Mouse (Mus musculus) ovary, adult 2 months (tissue): Measurements from ENCODE around the gene Tktl1. TPM values are rescaled to one million over a fixed set of nuclear protein-coding genes. Genes with fewer than 3 reads are reported as not detected.

Experiments used
- polyA plus RNA-seq: library from polyadenylated mRNA; depleted of rRNA; stranded (reverse); fragments of >200 nt; gene quantifications from 2 replicates; pipeline ENCODE4 v1.2.3, GENCODE M21; 2012; rRNA removed

Gene Tktl1
- not detected in 2 replicates for polyA plus RNA-seq

DNA sequence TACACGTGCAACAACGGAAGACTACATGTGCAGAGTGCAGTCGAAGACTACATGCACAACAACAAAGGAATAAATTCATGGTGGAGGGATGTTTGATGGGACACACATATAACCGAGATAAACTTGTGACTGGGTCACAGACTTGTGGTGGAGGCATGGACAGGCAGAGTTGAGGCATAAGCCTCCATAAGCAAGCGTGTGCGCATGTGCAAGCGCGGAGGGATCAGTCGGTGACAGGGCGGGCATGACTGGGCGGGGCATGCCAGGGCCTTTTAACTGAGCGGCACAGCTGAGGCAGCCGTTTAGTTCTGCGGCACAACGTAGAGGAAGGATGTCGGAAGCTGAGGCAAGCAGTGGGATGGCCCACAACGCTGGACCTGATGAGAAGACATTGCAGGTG lies at the start of gene Tktl1:
Gene Tktl1, plus strand, starts transcription at position 301 of the 400 bp plus-strand sequence.

DNA sequence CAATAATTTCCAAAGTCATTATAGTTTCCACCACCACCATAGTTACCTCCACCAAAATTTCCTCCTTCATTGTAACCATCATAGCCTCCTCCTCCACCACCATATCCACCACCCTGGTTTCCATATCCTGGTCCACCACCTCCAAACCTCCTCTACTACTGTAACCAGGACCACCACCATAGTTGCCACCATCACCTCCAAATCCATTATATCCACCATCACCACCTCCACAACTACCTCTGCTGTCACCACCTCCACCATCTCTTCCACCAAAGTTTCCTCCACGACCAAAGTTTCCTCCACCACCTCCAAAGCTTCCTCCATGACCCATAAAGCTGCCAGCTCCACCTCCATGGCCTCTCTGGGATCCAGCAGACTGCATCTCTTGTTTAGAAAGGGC lies 41.8 kb upstream of the Tktl1 start, which contains the start of gene Mecp2:
Gene Mecp2, minus strand, starts transcription at position 101 of the 400 bp plus-strand sequence.

DNA sequence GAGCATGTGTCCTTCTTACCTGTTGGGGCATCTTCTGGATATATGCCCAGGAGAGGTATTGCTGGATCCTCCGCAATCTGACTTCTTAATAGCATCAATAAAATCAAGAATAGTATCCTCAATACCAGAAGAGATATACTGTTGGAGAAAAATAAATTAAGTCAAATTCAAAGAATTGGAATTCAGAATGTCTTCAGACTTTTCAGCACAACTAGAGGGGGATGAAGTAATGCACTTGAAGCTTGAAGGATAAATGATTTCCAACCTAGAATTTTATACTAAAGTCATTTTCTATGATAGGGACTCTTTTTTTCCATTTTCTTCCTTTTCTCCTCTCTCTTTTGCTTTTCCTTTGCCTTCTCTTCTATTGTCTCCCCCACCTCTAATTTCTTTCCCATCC lies 9.3 kb upstream of the Tktl1 start, which contains the start of gene Tex28:
Gene Tex28, minus strand, starts transcription at position 101 of the 400 bp plus-strand sequence.

DNA sequence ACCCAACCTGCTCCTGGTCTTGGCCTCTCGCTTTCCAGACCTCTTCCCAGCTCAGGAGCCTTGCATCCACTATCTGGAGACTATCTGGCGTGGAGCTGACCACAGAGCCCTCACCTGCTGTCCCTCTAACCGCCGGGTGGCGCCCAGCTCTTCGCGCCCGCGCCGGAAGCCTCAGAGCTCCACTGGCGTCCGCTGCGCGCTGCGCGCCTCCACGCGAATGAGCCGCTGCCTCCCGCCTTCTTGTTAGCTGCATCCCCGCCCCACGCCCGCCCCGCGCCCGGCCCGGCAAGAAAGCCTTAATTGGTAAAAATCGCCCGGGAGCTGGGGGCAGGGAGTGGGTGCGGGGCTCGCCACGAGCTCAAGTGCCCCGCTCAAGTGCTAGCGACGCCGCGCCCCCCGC lies 72.6 kb downstream of the Tktl1 start, which contains the start of gene Flna:
Gene Flna, minus strand, starts transcription at position 206 of the 400 bp plus-strand sequence.

DNA sequence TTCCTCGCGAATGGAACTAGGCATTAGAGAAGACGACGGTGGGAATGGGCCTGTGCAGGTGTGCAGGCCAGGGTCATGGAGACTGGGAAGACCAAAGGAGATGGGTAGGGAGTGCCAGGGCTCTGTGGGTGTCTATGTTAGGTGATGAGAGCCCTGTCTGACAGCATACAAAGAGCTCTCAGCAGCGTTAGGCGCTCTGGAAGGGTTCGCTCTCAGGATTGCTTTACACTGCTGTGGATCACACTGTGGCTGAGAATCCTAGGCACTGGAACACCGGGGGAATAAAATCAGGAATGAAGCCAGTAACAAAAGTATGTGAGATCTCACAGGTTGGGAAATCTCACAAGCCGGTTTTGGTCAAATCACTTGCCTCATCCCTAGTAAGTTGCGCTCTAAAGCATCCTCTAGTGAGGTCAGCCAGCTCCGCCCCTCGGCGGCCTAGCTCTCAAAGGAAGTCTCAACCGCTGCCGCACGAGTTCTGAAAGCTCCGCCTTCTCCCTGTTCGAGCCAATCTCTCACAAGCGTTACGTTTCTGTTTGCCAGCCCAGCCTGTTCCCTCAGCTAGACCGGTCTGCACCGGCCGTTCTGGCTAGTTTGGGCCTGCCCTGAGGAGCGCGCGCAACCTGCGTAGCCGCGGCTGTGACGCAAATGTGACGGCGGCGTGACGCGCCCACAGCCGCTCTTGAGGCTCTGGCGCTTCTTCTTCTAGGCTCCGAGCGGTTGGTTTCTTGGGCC lies 77.3 kb downstream of the Tktl1 start, which contains the start of gene Emd:
Gene Emd, plus strand, starts transcription at position 535 of the 735 bp plus-strand sequence.

Other genes starting within 250 kb of the Tktl1 start
- gene Renbp, start 246.4 kb upstream of the Tktl1 start, polyA plus RNA-seq: 19.9 and 29.7 TPM in 2 replicates
- gene Hcfc1, start 210.9 kb upstream of the Tktl1 start, polyA plus RNA-seq: 76.2 and 81.0 TPM in 2 replicates
- 393 and 466 TPM in 2 replicates for gene Irak1, start 153.3 kb upstream of the Tktl1 start, polyA plus RNA-seq
- not detected in 2 replicates for gene Opn1mw, start 49.8 kb upstream of the Tktl1 start, polyA plus RNA-seq
- 6.5 and 6.8 TPM in 2 replicates for gene Mecp2, start 41.9 kb upstream of the Tktl1 start, polyA plus RNA-seq
- not detected in 2 replicates for gene Tex28, start 9.4 kb upstream of the Tktl1 start, polyA plus RNA-seq
- 1,320 and 1,493 TPM in 2 replicates for gene Flna, start 72.6 kb downstream of the Tktl1 start, polyA plus RNA-seq
- 98.6 and 99.3 TPM in 2 replicates for gene Emd, start 77.4 kb downstream of the Tktl1 start, polyA plus RNA-seq
- gene Rpl10, start 93.6 kb downstream of the Tktl1 start, polyA plus RNA-seq: 2,034 and 2,389 TPM in 2 replicates
- gene Taz, start 104.7 kb downstream of the Tktl1 start, polyA plus RNA-seq: 142 and 175 TPM in 2 replicates
- 12.3 and 16.7 TPM in 2 replicates for gene Dnase1l1, start 105.1 kb downstream of the Tktl1 start, polyA plus RNA-seq
- gene Atp6ap1, start 119.8 kb downstream of the Tktl1 start, polyA plus RNA-seq: 496 and 534 TPM in 2 replicates
- 168 and 233 TPM in 2 replicates for gene Gdi1, start 127.7 kb downstream of the Tktl1 start, polyA plus RNA-seq
- 21.1 and 32.9 TPM in 2 replicates for gene Fam50a, start 135.8 kb downstream of the Tktl1 start, polyA plus RNA-seq
- 52.6 and 54.4 TPM in 2 replicates for gene Plxna3, start 151.8 kb downstream of the Tktl1 start, polyA plus RNA-seq
- 35.4 and 57.3 TPM in 2 replicates for gene Lage3, start 176.4 kb downstream of the Tktl1 start, polyA plus RNA-seq
- gene Ubl4a, start 196.0 kb downstream of the Tktl1 start, polyA plus RNA-seq: 41.1 and 49.1 TPM in 2 replicates
- gene Slc10a3, start 196.1 kb downstream of the Tktl1 start, polyA plus RNA-seq: 28.8 and 36.6 TPM in 2 replicates
- 44.5 and 55.3 TPM in 2 replicates for gene Fam3a, start 216.0 kb downstream of the Tktl1 start, polyA plus RNA-seq
- gene Ikbkg, start 216.0 kb downstream of the Tktl1 start, polyA plus RNA-seq: 19.2 and 26.4 TPM in 2 replicates